Mouse (Mus musculus): ENCODE results near the gene Clcn6.

The Clcn6 gene

GRCm38 (mm10) chr4:147985205-147986132 lies 53.2 kb downstream of the Clcn6 start, which contains the start of gene Nppb:
Nppb (plus strand) TSS chr4:147985788.
- peak; percentile 54 to 85 for DNase-seq

GRCm38 (mm10) chr4:147979441-147979860 lies 59.2 kb downstream of the Clcn6 start:
- peak; percentile 42 to 66 for DNase-seq

- no peak for DNase-seq
These were observed 60.2 kb downstream of the Clcn6 start for GRCm38 (mm10) chr4:147978391-147978790.

GRCm38 (mm10) chr4:147977726-147978125 lies 60.9 kb downstream of the Clcn6 start:
- peak; percentile 43 to 78 for DNase-seq

- no peak for DNase-seq
These were observed 62.4 kb downstream of the Clcn6 start for GRCm38 (mm10) chr4:147976237-147976636.

GRCm38 (mm10) chr4:147969337-147969736 lies 69.3 kb downstream of the Clcn6 start:
- DNase-seq: no peak

- no peak for DNase-seq
These were observed 69.8 kb downstream of the Clcn6 start for GRCm38 (mm10) chr4:147968816-147969215.

- DNase-seq: peak; percentile 80
These were observed 72.9 kb downstream of the Clcn6 start for GRCm38 (mm10) chr4:147965712-147966111.

- no peak for DNase-seq
These were observed 75.0 kb downstream of the Clcn6 start for GRCm38 (mm10) chr4:147963623-147964022.

GRCm38 (mm10) chr4:147962781-147963180 lies 75.8 kb downstream of the Clcn6 start:
- DNase-seq: no peak

- peak; percentile 81 to 90 for DNase-seq
These were observed 78.5 kb downstream of the Clcn6 start for GRCm38 (mm10) chr4:147959881-147960831.

- DNase-seq: peak in 1 of 2 experiments; percentile 63
These were observed 81.5 kb downstream of the Clcn6 start for GRCm38 (mm10) chr4:147957141-147957540.

All from kidney, postnatal 36 days (tissue).